Mouse (Mus musculus) liver, embryonic 13.5 days (tissue): ENCODE results near the gene Ap1m2. TPM values are rescaled to one million over a fixed set of nuclear protein-coding genes. Genes with fewer than 3 reads are reported as not detected.
A peak's percentile ranks its signal among the peaks of the same experiment; 100 is the strongest.

Source experiments
- ATAC-seq: fragments of 200-750 bp; cut with Nextera tagmentation; 2 replicates; pipeline ENCODE4 v1.8.0; 2017; ENCODE audit warnings: low read depth, mild to moderate bottlenecking, moderate number of reproducible peaks, moderate library complexity
- DNase-seq: peaks from one replicate; pipeline ENCODE4 v3.0.0; 2022
- H3K27ac ChIP-seq: fragments of 300-500 bp; sonication (generic); 2 replicates; pipeline ENCODE4 v1.5.1; 2015; ENCODE audit warnings: moderate library complexity, mild to moderate bottlenecking, inconsistent platforms
- H3K27me3 ChIP-seq: fragments of 300-500 bp; sonication (generic); 2 replicates; pipeline ENCODE4 v1.6.1; 2015; ENCODE audit warnings: mild to moderate bottlenecking, inconsistent platforms
- H3K36me3 ChIP-seq: fragments of 300-500 bp; sonication (generic); 2 replicates; pipeline ENCODE4 v1.6.1; 2015; ENCODE audit warnings: mild to moderate bottlenecking, inconsistent platforms
- H3K4me1 ChIP-seq: fragments of 300-500 bp; sonication (generic); replicated peaks from 2 replicates; pipeline ENCODE4 v1.6.1; 2015; ENCODE audit warnings: inconsistent platforms
- H3K4me2 ChIP-seq: fragments of 300-500 bp; sonication (generic); 2 replicates; pipeline ENCODE4 v1.6.1; 2015; ENCODE audit warnings: inconsistent platforms, mild to moderate bottlenecking, moderate library complexity
- H3K4me3 ChIP-seq: fragments of 300-500 bp; sonication (generic); replicated peaks from 2 replicates; pipeline ENCODE4 v1.5.1; 2015; ENCODE audit warnings: mild to moderate bottlenecking, inconsistent platforms
- H3K9ac ChIP-seq: fragments of 300-500 bp; sonication (generic); 2 replicates; pipeline ENCODE4 v1.6.1; 2015; ENCODE audit warnings: mild to moderate bottlenecking, inconsistent platforms
- H3K9me3 ChIP-seq: fragments of 300-500 bp; sonication (generic); replicated peaks from 2 replicates; pipeline ENCODE4 v1.6.1; 2016; ENCODE audit warnings: inconsistent platforms
- WGBS: fragments of 180-500 bp; shearing (Covaris S2); methylation state at CpG from one replicate; pipeline ENCODE4 v1.1.7; 2015; ENCODE audit not compliant: insufficient replicate concordance; 5-methylcytosine and 5-hydroxymethylcytosine counted together
- polyA plus RNA-seq: library from polyadenylated mRNA; unstranded; fragments of >200 nt; fragmentation: Nextera tagmentation; extraction: Ambion mirVana; gene quantifications from 2 replicates; pipeline ENCODE4 v1.2.1, GENCODE M21; 2015

Gene Ap1m2
- polyA plus RNA-seq, 1 experiment from 2014 or later: 0.17 TPM

DNA sequence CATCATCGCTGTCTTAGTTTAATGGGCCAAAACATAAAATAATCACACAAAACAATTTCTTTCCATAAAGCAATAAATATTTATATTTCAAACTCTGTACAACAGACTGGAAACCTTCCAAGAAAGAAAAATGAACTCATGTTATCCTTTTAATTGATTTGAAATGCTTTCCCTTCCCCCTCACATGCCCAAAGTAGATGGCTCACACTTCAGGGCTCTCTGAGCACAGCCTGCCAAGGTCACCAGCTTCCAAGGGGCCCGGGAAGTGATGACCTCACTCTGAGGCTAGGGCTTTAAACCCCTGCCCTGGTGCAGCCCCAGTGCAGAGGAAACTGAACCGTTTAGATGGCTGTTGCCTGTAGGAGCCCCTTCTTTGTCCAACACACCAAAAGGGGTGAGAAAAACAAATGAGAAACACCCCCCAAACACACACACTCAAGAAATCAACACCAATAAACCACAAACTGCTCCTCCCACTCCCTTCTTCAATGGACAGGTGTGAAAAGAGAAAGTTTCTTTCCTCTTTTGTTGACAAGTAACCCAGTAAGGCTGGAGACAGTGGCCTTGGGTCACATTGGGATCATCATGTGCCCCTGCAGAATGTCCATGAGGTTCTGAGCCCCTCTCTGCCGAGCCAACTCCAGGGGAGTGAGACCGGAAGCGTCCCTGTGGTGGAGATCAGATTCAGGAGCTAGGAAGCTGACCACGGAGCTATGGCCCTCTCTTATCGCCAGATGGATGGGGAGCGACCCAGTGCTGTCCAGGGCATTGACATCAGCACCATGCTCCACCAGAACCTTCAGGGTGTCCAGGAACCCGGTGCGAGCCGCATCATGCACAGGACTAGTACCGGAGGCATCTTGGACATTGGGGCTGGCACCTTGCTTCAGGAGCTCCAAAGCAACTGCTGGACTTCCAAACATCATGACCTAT is 23.5 kb downstream of the Ap1m2 start:
- DNase-seq: peak; percentile 26
- no peak for ATAC-seq
- Histone ChIP-seq H3K4me3 (peak overlapping the region; percentile 94), H3K4me1 (peaks cover 65% of the 10 kb centered on the region), H3K27ac (peak overlapping the region; percentile 97), H3K9me3 (no peaks in the 10 kb centered on the region), H3K27me3 (no peaks in the 10 kb centered on the region), H3K9ac (peak overlapping the region; percentile 96), H3K4me2 (peak overlapping the region; percentile 94), H3K36me3 (peaks cover 40% of the 10 kb centered on the region)
- 45% methylated on average over 13 of the region's 13 CpGs for WGBS

DNA sequence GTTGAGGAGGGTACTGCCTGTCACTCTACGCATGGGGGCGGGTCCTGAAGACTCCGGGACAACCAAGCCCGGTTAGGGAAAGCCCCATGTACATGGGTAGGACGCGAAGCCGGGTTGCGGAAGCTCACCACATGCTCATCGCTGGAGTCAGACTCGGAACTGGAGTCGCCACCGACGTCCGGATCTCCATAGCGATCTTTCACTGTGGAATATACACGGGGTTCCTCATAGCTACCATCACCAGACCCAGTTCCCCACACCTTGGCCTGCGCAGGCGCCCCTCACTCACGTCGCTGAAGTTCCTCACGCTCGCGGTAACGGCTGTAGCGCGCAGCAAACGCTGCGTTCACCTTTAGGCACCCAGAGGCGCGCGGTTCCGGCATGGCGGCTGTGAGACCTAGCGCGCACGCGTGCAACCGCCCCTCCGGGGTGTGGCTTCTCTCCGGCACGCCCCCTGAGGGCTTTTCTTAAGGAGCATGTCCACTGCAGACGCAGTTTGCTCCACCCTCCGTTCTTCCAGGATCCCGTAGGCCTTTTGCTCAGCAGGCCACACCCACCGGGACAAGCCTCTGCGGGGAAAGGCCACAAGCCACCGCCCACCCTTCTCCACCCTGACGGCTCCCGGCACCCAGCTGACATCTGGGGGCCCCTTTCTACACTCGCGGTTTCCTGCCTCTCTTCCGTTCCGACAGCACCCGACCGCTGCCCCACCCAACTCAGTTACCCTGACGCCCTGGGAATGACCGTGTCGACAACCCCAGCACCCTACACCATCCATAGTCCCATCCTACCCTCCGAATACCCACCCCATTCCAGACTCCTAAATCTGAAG is 24.4 kb downstream of the Ap1m2 start, which contains the start of gene Kri1:
Kri1 (minus strand) TSS at position 399 of the 832 bp plus-strand sequence.
- Histone ChIP-seq H3K27ac (peak within 1 kb of the TSS; percentile 97), H3K4me3 (peak within 1 kb of the TSS; percentile 94), H3K9me3 (no peaks in the 10 kb centered on the region), H3K27me3 (no peaks in the 10 kb centered on the region), H3K4me2 (peak within 1 kb of the TSS; percentile 94), H3K4me1 (peaks cover 63% of the 10 kb centered on the region), H3K9ac (peak within 1 kb of the TSS; percentile 96), H3K36me3 (peaks cover 47% of the 10 kb centered on the region)
- DNase-seq (peak; percentile 100), ATAC-seq (peak; percentile 76)
- under 1% methylated on average over 59 of the region's 59 CpGs for WGBS

DNA sequence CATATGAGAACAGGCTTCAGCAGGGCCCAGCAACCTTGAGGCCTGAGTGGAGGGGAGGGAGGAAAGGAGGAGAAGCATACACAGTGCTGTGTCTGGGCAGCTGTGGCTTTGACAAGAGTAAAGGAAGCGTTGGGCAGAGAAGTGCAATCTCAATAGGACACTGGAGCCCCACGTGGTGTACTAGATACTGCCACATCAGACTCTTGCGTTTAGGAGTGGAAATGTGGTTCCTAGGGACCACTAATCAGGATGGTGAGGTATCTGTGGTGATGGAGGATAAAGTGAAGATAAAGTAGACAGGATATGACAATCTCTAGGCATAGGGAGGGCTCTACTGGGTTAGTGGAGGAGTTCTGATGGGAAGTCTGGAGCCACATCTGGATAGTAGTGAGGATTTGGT is 25.4 kb downstream of the Ap1m2 start:
- Histone ChIP-seq H3K27me3 (no peaks in the 10 kb centered on the region), H3K36me3 (peaks cover 57% of the 10 kb centered on the region), H3K9ac (peak overlapping the region; percentile 88), H3K4me3 (peak overlapping the region; percentile 94), H3K4me1 (peaks cover 56% of the 10 kb centered on the region), H3K9me3 (no peaks in the 10 kb centered on the region), H3K4me2 (peak overlapping the region; percentile 94), H3K27ac (peak overlapping the region; percentile 97)
- no peak for ATAC-seq
- WGBS: 7% methylated on average over 3 of the region's 3 CpGs
- no peak for DNase-seq

DNA sequence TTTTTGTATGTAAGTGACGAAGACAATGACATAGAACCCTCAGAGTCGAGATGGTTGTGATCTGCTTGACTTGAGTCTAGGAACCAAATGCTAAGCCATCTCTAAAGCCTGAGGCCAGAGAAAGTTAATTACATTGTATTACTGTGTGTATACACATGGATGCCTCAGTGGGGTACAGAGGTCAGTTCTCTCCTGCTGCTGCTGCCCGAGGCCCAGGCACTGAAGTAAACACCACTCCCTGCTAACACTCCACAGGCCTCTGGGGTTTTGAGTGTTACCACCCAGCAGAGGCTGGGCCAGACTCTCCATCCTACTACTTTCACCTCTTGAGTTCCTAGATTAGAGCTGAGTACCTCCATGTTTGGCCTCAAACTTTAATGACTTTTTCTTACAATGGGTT is 28.1 kb downstream of the Ap1m2 start:
- ATAC-seq (no peak), DNase-seq (no peak)
- no peaks in the 10 kb centered on the region for H3K9me3 ChIP-seq
- H3K27ac ChIP-seq: peak overlapping the region; percentile 70
- H3K36me3 ChIP-seq: peaks cover 81% of the 10 kb centered on the region
- no peak overlapping the region for H3K4me3 ChIP-seq
- H3K27me3 ChIP-seq: no peaks in the 10 kb centered on the region
- H3K4me2 ChIP-seq: no peak overlapping the region
- 85% methylated on average over 3 of the region's 3 CpGs for WGBS
- peaks cover 42% of the 10 kb centered on the region for H3K4me1 ChIP-seq
- 0 out of 2 replicates have a peak overlapping the region, but pooled peaks have one; percentile 26 for H3K9ac ChIP-seq

DNA sequence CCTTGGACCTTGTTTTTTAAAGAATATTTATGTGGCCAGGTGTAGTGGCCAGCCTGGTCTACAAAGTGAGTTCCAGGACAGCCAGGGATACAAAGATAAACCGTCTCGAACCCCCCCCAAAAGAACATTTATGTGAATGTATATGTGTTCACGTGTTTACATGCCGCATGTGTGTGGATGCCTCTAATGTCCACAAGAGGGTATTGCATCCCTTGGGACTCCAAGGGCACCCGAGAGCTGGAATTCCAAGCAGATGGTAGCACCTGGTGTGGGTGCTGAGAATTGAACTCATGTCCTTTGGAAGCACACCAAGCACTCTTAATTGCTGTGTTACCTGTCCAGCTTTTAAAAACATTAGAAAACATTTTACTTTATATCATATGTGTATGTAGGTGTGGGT is 28.5 kb downstream of the Ap1m2 start:
- H3K9me3 ChIP-seq: no peaks in the 10 kb centered on the region
- no peak overlapping the region for H3K4me2 ChIP-seq
- 89% methylated on average over 5 of the region's 5 CpGs for WGBS
- DNase-seq (no peak), ATAC-seq (no peak)
- H3K27me3 ChIP-seq: no peaks in the 10 kb centered on the region
- no peak overlapping the region for H3K4me3 ChIP-seq
- peak overlapping the region; percentile 70 for H3K27ac ChIP-seq
- H3K4me1 ChIP-seq: peaks cover 38% of the 10 kb centered on the region
- peaks cover 81% of the 10 kb centered on the region for H3K36me3 ChIP-seq
- H3K9ac ChIP-seq: no peak overlapping the region

DNA sequence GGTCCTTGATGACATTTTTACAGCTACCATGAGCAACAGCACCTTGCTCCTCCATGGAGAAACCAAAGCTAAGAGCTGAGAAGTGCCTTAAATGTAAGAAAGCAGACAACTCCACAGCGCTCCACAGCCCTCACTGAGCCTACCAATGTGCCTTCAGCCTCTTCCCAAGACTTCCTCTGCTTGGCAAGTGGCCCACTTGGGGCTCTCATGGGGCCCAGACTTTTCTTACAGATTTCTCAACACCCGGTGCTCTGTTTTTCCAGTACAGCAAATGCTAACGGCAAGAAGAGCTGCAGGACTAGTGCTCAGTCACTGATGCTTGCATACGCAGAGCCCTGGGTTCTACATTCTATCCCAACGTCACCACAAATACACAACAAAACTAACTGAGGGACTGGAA is 34.4 kb downstream of the Ap1m2 start:
- Histone ChIP-seq H3K27ac (no peak overlapping the region), H3K9me3 (no peaks in the 10 kb centered on the region), H3K4me1 (peaks cover 37% of the 10 kb centered on the region), H3K27me3 (no peaks in the 10 kb centered on the region), H3K36me3 (peaks cover 100% of the 10 kb centered on the region), H3K4me2 (no peak overlapping the region), H3K4me3 (no peak overlapping the region), H3K9ac (no peak overlapping the region)
- ATAC-seq (no peak), DNase-seq (no peak)
- 89% methylated on average over 5 of the region's 5 CpGs for WGBS

DNA sequence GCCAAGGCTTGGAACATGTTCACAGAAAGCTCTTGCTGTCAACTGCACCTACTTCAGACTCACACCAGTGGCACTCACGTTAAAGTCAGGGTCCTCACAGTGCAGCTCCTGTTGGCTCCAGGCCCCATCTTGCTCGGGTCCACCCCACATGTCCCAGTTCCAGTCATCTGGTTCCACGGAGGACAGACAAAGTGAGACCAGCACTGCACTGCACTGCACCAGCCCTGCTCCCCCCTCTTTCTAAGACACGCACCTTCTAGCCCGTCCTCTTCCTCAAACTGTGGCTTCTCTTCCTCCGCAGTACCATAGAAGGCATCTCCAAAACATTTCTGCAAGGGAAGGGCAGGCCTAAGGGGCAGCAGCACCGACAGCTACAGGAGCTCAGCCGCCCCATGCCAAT is 35.8 kb downstream of the Ap1m2 start:
- Histone ChIP-seq H3K9me3 (no peaks in the 10 kb centered on the region), H3K9ac (no peak overlapping the region), H3K4me1 (peaks cover 39% of the 10 kb centered on the region), H3K36me3 (peaks cover 100% of the 10 kb centered on the region), H3K27ac (peak overlapping the region; percentile 43; the same call in 1 of the 2 replicates), H3K4me2 (no peak overlapping the region), H3K27me3 (no peaks in the 10 kb centered on the region), H3K4me3 (no peak overlapping the region)
- ATAC-seq (no peak), DNase-seq (no peak)
- WGBS: 85% methylated on average over 8 of the region's 8 CpGs

DNA sequence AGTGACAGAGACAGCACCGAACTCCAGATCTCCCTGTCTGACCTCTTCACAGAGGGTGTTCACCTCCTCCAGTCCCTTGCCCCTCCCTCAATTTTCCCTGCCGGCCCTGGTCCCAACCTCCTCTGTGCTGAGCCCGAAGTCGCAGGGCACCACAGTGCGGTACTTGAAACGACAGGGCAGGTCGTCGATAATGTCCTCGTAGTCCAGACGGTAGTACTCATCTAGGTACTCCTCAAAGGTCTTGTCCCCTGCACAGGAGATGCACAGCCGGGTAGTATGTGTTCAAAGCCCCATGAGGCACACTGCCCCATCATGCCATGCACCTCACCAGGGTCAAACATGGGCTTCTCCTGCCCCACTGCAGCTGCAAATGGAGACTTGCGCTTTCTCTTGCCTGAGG is 36.4 kb downstream of the Ap1m2 start:
- DNase-seq (no peak), ATAC-seq (no peak)
- H3K36me3 ChIP-seq: peaks cover 100% of the 10 kb centered on the region

DNA sequence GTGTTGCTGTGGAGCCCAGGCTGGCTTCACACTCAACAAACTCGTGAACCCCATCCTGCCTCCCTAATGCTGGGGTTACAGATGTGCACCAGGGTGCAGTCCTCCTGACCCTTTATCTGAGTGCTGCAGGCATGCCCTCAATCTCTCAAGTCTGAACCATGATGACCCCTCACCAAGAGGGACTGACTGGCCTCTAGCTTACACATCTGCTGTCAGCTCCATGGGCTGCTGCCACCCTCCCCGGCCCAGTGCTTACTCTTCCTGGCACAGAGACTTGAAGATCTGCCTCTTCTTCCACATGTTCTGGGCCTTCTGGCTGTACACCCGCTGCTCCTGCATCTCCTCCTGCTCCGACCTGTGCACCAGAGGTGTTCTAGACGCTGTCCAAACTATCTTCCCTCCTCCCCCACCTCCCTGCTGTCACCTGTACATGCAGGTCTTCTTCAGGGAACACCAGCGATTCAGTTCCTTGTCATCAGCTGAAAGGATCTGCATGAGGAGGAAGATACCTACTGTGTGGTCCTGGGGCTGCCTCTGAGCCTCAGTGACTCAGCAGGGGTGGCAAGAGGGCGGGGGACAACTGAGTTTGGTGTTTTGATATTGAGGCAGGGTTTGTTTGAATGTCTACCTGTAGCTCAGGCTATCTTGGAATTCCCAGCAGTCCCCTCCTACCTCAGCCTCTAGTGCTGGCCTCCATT is 37.0 kb downstream of the Ap1m2 start:
- DNase-seq: peak; percentile 29
- 64% methylated on average over 7 of the region's 7 CpGs for WGBS
- Histone ChIP-seq H3K36me3 (peaks cover 100% of the 10 kb centered on the region), H3K27ac (peak overlapping the region; percentile 70), H3K4me3 (no peak overlapping the region), H3K27me3 (no peaks in the 10 kb centered on the region), H3K4me1 (peaks cover 39% of the 10 kb centered on the region), H3K9ac (peak overlapping the region; percentile 7; the same call in 1 of the 2 replicates), H3K9me3 (no peaks in the 10 kb centered on the region), H3K4me2 (0 out of 2 replicates have a peak overlapping the region, but pooled peaks have one; percentile 4)
- peak; percentile 69 for ATAC-seq

More for the DNA sequence above, 36.4 kb downstream of the Ap1m2 start:
- Histone ChIP-seq H3K4me1 (peaks cover 39% of the 10 kb centered on the region), H3K27me3 (no peaks in the 10 kb centered on the region), H3K4me2 (no peak overlapping the region), H3K4me3 (no peak overlapping the region), H3K27ac (peak overlapping the region; percentile 70), H3K9ac (no peak overlapping the region), H3K9me3 (no peaks in the 10 kb centered on the region)
- 89% methylated on average over 12 of the region's 12 CpGs for WGBS

DNA sequence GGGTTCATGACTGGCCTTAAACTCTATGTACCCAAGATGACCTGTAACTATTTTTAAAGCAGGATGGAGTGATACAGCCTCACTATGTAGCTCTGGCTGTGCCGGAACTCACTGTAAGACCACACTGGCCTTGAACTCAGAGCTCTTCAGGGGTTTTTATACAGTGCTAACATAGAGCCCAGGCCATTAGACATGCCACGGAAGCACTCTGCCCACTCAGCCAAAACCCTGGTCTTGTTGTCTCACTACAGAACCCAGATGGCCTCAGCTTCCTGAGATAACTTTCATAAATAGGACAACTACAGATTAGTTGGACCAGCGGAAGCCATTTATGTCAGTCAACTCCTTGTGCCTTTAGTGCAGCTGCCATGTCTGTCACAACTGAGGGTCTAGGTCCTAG is 37.8 kb downstream of the Ap1m2 start:
- 75% methylated on average over 3 of the region's 3 CpGs for WGBS
- peak overlapping the region; percentile 70 for H3K27ac ChIP-seq
- peaks cover 100% of the 10 kb centered on the region for H3K36me3 ChIP-seq
- H3K4me1 ChIP-seq: peaks cover 39% of the 10 kb centered on the region
- H3K4me2 ChIP-seq: 0 out of 2 replicates have a peak overlapping the region, but pooled peaks have one; percentile 4
- ATAC-seq (0 out of 2 replicates have a peak, but pooled peaks have one; percentile 6), DNase-seq (no peak)
- peak overlapping the region; percentile 30 for H3K9ac ChIP-seq
- H3K27me3 ChIP-seq: no peaks in the 10 kb centered on the region
- H3K9me3 ChIP-seq: no peaks in the 10 kb centered on the region
- no peak overlapping the region for H3K4me3 ChIP-seq
